Mouse (Mus musculus) gastrocnemius, postnatal 4 days (tissue): Measurements from ENCODE around the gene Gm20431. TPM values are rescaled to one million over a fixed set of nuclear protein-coding genes. Genes with fewer than 3 reads are reported as not detected.

Experiments
- DNase-seq, 2 experiments: peaks; one replicate each; pipeline ENCODE4 v3.0.0; 2021 to 2022; ENCODE audit warnings: low spot score in 2 of 2, mixed read lengths in 2 of 2
- long read RNA-seq, 2 experiments: library from polyadenylated mRNA; stranded (forward); transcript quantifications; one replicate each; pipeline ENCODE4 v2.0.0; 2021
- total RNA-seq, 2 experiments: library from RNA; stranded (reverse); gene quantifications; 2 replicates each; pipeline ENCODE4 v1.2.3; 2021

The Gm20431 gene
- total RNA-seq: 10 to 100 TPM; 20.3 to 22.9 TPM
- long read RNA-seq, experiment 1, partial matches to known transcripts: 1 of 1 reads
- long read RNA-seq, experiment 1, other reads (novel, unspliced or antisense): 0 of 1 reads
- long read RNA-seq, experiment 2, partial matches to known transcripts: 8 of 10 reads
- long read RNA-seq, experiment 2, other reads (novel, unspliced or antisense): 2 of 10 reads

DNA sequence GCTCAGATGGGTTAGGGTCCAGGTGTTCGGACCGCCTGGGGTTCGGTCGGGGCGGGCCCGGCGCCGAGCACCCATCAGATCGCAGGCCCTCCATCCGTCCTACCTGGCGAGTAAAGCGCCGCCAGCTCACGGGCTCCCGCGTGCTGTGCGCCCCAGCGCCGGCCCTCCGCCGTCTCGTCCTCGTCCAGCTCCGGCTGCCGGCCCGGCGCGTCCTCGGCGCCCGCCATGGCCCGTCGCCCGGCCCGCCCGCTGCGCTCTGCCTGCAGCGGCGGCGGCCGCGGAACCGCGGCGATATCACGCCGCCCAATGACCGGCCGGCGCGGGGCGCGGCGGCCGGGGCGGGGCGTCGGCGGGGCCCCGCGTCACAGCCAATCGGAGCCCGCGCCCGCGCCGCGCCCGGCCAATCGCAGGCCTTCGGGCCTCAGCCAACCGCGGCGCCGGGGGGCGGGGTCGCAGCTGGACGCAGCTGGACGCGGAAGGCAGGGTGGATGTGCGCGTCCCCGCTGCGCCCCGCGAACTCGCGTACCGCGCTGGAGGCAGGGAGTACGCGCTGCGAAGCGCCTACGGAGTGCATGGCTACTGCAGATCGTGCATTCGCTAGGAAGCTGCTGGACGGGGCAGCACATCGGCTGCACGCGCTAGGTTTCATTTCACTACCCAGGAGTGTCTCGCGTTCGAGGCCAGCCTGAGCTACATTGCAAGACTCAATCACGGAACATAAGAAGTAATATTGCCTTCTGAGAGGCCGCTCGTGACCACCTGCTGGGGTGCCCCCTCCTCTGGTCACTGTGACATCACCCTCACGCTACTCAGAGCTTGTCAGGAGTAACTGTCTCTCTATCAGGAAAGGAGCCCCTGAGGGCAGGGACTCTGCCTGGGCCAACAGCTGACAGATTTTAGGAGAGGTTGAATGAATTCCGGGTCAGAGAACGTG, at the start of gene Gm20431:
Gm20431 (minus strand) TSS at position 227 of the 934 bp plus-strand sequence.
- peak; percentile 98 to 99 for DNase-seq

DNA sequence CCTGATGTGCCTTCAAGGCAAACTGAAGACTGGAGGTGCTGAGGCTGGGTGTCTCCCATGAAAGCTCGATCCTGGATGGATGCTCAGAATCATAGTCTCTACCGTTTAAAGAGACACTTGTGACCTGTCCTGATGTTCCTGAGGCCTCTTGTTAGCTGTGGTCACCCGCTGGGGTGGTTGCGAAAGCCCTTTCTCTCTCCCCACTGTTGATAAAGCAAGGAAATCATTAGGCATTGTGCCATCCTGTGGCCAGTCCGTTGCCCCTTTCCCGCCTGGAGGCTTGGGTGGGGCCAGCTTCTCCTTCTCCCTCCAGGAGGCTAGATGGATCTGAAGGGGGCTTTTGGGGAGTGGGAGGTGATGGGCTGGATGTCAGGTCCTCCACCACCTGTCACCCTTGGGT, 49.3 kb upstream of the Gm20431 start:
- no peak for DNase-seq

DNA sequence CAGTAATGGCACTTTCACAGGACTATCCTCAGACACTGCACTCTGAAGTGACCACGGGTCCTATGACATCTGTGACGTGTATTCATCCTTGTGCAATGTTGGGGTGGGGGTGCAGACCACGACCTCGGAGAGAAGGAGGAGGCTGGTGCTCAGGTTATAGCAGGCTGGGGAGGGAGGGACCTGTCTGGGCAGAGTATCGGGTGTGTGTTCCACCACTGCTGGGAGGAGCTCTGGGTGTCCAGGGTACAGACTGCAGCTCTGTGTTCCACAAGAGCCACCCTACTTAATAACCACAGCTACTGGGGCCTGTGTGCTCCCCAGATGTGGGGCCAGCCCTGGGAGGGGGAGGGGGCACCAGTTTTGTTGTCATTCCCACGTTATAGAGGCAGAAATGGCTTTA, 48.7 kb upstream of the Gm20431 start:
- no peak for DNase-seq

DNA sequence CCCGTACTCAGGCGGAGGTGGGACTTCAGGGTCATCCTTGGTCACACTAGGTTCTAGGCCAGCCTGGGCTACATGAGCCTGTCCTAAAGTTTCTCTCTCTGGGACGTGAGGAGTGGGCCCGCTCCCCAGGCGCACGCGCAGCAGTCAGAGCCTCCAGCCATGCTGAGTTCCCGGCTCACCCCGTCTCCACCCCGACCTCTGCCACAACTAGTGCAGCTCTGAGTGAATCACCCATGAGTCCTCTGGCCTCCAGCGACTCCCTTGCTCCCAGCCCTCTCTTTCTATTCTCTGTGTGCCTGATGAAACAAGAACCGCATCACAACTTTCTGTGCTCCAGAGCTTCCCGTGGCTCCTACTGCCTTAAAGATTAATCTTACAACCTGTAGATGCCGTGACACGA, 47.1 kb upstream of the Gm20431 start:
- no peak for DNase-seq

DNA sequence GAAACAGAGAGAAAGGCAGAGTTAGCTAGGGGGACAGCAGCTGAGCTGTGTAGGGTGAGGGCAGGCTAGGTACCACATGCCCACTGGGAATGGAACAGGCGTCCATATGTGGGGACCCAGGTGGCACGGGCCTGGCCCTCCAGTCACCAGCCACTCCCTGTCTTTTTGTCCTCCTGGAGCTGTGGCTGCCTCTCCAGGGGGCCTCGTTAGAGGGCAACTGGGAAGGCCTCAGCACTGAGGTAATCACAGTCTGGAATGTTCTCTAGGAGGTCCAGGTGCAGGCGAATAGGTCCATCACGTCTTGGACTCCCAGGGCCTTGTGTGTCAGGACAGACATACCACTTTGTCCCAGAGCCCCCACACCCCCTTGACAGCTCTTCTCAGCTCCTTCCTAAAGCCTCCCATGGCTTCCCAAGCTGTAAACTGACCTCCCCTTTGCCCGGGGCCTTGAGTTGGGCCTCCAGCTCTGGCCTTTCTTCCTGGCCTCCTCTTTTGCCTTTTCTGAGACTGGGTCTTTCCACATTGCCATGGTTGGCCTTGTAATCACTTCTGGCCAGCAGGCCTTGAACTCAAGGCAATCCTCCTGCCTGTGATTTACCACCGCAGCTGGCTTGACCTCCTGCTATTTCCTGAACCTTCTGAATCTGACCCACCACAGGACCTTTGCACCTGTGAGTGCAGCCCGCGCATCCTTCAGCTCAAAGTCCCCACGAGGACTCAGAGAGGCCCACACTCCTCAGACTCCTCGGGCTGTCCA, 45.1 kb upstream of the Gm20431 start:
- no peak for DNase-seq

DNA sequence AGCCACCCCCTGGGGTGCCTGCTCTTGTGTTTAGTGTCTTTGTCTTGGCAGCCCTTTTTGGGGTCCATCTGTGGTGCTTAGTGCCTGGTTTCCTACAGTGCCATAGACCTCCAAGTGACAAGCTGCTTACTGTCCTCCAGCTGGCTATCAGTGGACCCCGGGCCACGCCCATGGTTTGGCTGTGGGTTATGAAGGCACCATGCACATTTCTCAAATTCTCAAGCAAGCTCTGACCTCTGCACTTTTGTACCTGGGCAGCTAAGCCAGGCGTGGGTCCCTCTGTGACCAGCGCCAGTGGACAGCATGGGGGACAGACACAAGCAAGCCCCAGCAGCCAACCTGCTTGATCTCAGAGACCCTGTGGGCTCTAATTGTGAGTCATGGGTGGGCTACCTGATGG, 43.1 kb upstream of the Gm20431 start:
- no peak for DNase-seq

DNA sequence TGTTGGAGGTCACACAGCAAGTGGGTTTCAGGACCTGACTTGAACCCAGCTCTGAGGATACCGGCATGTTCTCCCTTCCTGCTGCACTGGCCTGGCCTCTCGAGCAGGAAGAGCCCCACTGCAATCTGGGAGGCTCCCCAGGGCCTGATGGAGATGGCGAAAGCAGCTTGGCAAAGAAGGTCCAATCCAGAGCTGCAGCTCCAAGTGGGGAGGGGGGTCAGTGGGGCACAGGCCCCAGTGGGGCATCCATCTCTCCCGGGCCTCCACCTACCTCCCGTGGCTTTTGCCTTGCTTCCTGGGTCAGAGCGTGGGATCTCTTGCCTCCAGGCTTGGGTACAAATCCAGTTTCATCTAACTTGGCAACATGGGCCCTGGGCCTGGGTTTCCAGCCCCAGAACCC, 40.8 kb upstream of the Gm20431 start:
- DNase-seq: no peak

DNA sequence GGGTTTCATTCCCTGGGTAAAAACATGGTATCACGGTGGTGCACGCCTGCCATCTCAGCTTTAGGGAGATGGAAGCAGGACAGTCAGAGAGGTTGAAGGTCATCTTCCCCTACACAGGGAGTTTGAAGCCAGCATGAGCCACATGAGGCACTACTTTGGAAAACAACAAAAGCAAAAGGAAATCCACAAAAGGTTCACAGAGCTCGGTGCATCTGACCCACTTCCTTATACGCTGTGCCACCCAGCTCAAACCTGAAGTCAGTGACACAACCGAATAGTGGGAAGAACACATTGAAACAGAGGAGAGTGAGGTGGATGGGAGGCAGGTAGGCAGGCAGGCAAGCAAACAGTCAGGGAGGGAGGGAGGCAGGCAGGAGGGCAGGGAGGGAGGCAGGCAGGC, 40.2 kb upstream of the Gm20431 start:
- DNase-seq: no peak

DNA sequence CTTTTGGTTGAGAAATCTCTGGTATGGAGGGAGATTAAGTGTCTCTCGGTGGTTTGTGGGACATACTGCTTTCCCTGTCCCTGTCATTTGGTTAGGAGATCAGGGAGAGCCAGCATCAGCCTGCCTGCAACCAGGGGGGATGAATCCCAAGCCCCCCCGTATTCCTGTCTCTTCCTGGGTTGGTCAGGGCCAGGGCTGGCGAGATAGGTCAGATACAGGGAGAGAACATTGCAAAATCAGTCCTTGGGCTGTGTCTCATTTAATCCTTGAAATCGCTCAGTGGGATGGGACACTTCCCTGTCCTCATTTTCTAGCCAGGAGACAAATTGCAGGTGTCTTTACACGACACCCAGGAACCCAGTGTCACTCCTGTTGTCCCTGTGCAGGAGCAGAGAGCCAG, 38.7 kb upstream of the Gm20431 start:
- no peak for DNase-seq

DNA sequence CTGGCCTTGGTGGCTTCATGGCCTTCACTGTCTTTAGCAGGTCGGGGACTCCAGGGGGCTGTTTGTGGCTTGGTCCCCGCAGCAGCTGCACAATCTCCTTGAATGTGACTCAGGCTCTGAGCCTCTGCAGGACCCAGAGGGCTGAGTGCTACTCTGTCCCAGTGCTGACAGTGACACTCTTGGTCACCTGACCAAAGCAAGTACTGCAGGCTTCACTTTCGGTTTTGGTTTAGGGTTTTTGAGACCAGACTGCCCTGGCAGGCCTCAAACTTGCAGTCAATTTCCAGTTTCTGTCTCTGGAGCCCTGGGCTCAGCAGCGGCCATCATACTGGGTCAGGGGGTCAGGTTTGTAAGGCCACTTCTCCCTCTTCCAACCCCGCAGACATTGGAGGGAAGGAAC, 36.6 kb upstream of the Gm20431 start:
- DNase-seq: no peak

DNA sequence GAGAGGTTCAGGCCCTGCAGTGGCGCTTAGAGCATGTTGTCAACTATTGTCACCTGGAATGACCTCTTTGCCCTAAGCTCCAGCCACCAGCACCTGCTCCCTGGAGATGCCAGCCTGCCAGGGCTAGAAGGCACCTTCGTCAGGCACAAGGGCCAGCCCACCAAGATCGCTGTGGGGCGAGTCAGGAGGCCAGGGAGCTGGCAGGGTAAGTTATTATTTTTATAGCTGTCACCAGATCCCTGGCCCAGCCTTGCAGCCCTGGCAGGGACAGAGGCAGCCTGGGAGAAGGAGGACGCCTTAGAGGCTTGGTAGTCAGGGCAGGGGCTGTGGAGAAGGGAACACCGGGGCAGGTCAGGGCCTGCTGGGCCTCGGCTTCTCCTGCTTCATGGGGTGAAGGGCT, 34.8 kb upstream of the Gm20431 start:
- DNase-seq: no peak

DNA sequence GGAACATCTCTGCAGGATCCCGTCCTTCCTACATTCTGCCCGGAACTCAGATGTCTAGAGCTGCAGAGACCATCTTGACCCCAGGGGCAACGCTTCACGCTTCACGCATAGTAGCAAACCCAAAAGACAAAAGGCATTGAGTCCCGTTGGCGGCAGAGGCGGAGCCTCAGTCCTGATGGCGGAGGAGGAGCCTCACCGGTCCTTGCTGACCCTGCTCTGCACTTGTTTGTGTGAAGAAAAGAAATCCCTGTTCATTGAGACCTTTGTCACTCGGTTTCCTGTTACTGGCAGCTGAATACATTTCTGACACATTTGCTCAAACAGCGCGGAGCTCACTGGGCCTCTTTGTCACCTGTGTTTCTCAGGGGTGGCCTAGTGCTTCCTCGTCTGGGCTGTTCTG, 34.2 kb upstream of the Gm20431 start:
- DNase-seq: no peak

DNA sequence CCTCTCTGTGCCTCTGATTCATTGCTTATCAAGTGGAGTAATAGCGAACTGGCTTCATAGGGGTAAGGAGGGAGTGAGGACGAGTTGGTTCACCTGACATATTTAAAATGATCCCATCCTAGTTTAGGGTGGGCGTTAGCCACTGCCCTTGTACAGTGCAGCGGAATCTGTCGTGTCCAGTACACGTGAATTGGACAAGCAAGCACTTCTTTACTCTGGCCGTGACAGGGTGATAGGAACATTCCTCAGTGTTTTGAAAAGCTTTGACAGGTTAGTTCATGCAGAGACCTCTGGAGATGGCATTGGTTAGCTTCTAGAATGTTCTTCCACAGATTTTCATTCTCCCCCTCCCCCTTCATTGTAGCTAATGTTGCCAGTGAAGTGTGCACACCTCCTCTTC, 33.7 kb upstream of the Gm20431 start:
- DNase-seq: no peak

DNA sequence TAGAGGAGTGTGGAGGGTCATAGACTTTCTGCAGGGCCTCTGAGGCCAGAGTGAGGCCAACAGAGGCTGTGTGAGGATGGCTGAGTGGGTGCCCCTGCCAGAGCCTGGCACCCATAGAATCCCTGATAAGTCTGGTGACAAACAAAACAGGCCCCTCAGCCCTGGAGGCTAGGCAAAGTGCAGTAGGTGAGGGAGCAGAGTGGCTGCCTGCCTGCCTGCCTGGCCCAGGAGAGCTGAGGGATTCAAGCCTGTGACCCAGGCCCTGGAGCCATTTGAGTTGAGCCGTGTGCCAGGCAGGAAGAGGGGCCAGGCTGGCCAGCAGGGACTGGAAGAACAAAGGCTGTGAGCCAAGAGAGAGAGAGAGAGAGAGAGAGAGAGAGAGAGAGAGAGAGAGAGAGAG, 32.9 kb upstream of the Gm20431 start:
- no peak for DNase-seq

DNA sequence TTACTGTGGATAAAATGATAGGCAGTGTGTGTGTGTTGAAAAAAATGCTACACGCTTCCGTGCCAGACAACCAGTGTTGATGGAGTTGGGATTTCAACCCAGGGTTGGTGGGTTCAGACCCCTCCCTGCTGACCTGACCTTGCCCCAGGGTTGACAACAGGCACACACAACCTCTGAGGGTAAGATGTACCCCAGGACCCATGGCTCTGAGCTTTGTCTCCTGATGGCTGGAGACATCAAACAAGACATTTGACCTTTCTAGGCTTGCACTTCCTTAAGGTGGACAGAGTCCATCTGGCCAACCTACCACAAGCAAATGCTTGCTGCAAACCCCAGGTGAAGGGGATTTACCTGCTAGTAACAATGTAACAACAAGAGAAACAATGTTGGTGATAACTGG, 32.2 kb upstream of the Gm20431 start:
- DNase-seq: no peak

DNA sequence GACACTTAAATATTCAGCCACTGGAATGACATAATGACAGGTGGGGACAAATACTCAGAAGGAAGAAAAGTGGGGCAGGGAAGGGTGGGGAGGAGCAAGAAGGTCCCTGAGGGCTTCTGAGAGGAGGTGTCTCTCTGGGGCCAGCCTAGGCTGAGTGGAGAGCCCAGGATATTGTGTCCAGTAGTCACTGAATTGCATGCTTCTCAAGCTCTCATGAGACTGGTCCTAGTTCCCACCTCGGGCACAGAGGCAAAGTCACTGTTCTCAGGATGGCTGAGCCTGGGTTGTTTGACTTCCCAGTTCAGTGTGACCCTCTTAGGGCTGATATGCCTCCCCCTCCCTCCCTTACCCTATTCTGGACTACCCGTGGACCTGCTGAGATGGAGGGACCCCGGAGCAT, 31.5 kb upstream of the Gm20431 start:
- DNase-seq: no peak

DNA sequence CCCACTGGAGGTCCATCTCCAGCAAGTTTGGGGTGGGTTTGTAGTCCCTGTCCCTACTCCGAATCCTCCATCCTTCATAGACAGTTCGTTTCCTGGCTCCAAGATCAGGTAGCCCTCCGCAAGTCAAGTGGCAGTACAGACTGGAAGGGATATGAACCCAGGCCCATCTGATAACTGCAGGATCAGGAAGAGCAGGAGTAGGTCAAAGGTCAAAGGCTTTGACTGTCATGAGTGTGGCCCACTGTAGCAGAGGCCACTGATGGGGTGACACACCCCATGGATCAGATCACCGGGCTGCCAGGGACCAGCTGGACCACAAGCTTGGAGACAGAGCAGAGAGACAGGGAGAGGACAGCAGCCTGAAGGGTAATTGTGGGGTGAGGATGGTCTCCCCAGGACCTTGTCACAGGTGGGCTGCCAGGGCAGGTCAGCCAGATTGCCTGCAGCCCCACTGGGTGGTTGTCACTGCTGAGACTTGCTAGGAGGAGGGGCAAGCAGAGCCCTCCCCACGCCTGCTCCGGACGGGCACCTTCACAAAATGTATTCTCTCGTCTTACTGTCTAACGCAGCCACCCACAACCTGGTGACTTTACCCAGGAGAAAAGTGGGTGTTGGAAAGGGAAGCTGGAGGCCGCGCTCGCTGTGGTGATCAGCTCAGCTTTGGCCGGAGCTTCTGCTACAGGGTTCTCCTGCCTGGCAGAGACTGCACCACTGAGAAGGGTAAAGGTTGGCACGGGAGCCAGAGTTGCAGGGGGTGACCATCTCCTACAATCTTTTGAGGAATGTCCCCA, 30.8 kb upstream of the Gm20431 start:
- no peak for DNase-seq

DNA sequence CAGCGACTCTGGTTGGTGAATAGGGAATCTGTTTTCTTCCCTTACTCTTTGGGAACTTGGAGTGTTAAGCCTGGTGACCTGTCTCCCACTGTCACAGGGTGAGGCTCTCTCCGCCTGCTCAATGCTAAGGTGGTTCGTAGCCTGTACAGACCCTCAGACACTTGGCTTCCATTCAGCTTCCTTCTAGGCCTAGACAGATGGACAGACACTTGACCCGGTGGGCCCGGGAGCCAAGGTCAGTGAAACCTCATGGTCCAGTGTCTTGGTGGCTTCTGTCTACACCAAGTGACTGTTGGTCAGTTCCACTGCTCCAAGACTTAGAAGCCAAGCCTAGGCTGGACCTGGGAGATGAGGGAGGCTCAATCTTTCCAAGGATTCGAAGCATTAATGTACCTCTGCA, 30.1 kb upstream of the Gm20431 start:
- DNase-seq: no peak

DNA sequence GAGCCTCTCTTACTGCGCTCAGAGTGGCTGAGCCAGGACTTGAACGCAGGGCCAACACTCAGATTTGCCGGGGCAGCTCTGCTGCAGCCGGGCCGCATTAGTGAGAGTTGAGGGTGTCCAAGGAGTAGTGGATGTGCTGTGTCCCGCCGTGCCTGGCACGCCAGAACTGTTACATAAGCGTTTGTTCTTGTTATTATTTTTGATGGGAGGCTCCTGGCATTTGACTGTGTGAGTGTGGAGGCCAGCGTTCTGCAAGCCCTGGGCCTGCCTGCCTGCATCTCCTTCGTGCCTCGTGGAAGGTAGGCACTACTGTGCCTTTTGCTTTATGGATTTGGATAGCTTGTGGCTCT, 29.6 kb upstream of the Gm20431 start:
- DNase-seq: no peak

DNA sequence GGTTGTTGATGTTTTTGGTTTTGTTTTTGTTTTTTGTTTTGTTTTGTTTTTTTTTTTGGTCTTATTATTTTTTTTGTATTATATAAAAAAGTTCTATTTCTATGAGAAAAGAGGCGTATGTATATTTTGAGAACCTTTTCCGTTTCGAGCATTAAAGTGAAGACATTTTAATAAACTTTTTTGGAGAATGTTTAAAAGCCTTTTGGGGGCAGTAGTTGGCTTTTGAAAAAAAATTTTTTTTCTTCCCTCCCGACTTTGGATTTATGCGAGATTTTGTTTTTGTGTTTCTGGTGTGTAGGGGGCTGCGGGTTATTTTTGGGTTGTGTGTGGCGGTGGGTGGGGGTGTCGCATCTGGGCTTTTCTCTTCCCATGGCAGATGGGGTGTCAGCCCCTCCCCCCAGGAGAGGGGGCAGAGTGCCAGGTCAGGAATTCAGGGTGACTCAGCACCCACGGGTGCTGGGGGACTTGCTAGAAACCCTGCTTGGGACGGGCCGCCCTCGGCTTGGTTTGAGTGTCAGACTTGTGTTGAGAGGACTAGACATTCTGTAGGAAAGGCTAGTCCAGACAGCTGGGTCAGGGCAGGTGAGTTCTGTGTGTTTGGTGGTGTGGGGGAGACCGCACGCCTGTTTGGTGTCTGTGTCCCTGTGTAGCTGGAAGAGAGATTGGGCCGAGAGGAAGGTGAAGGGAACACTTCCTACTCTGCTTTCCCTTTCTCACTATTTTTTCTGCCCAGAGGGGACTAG, 29.1 kb upstream of the Gm20431 start:
- peak in 1 of 2 experiments; percentile 46 for DNase-seq
